Mouse (Mus musculus) myocyte (in vitro differentiated cells): ENCODE data around the gene Tmed1.

Experiments used
- E2F4 ChIP-seq: IDR thresholded peaks from one replicate; pipeline ENCODE4 v1.6.1; 2011; ENCODE audit warnings: mild to moderate bottlenecking, control low read depth, moderate library complexity; ENCODE audit not compliant: insufficient read depth
- SRF ChIP-seq: IDR thresholded peaks from one replicate; pipeline ENCODE4 v1.6.1; 2011; ENCODE audit warnings: low read depth; ENCODE audit not compliant: control insufficient read depth, insufficient read length

DNA sequence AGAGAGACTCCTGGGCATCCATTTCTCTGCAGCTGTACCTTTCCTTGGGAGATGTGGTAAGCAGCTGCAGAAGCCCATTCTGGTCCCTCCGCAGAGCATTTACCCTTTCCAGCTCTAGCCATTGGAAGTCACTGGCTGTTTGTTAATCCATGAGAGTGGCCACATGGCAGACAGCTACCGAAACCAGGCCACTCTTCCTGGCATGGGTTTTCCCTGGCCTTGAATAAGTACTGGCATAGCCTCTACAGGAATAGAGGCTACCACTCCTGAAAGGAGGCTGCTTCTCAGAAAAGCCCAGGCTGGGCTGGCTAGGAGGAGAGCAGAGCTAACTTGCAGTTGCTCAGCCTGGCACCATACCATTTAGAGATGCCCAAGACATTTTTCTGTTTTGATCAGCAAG is 41.0 kb upstream of the Tmed1 start:
- TF ChIP-seq SRF (no peak), E2F4 (no peak)
